Mouse (Mus musculus) lung, embryonic 16.5 days (tissue): ENCODE measurements around the gene Lsm4. TPM values are rescaled to one million over a fixed set of nuclear protein-coding genes. Genes with fewer than 3 reads are reported as not detected.

Experiments
- ATAC-seq: fragments of 200-750 bp; cut with Nextera tagmentation; 2 replicates; pipeline ENCODE4 v1.8.0; 2017; ENCODE audit warnings: low read depth, mild to moderate bottlenecking, moderate library complexity
- H3K27ac ChIP-seq: fragments of 300-500 bp; sonication (generic); 2 replicates; pipeline ENCODE4 v1.5.1; 2014; ENCODE audit warnings: mild to moderate bottlenecking, control low read depth, low read length
- H3K27me3 ChIP-seq: fragments of 300-500 bp; sonication (generic); 2 replicates; pipeline ENCODE4 v1.6.1; 2014; ENCODE audit warnings: low read depth, low read length, mixed read lengths; ENCODE audit not compliant: control insufficient read depth, insufficient read depth
- H3K36me3 ChIP-seq: fragments of 300-500 bp; sonication (generic); 2 replicates; pipeline ENCODE4 v1.6.1; 2014; ENCODE audit warnings: low read length; ENCODE audit not compliant: control insufficient read depth, insufficient read depth
- H3K4me1 ChIP-seq: fragments of 300-500 bp; sonication (generic); replicated peaks from 2 replicates; pipeline ENCODE4 v1.6.1; 2014; ENCODE audit warnings: low read length, mixed read lengths; ENCODE audit not compliant: control insufficient read depth, insufficient read depth
- H3K4me2 ChIP-seq: fragments of 300-500 bp; sonication (generic); 2 replicates; pipeline ENCODE4 v1.6.1; 2014; ENCODE audit warnings: low read depth, low read length, control low read depth
- H3K4me3 ChIP-seq: fragments of 300-500 bp; sonication (generic); 2 replicates; pipeline ENCODE4 v1.5.1; 2014; ENCODE audit warnings: mild to moderate bottlenecking, low read length, control low read depth
- H3K9ac ChIP-seq: fragments of 300-500 bp; sonication (generic); 2 replicates; pipeline ENCODE4 v1.6.1; 2014; ENCODE audit warnings: low read length, control low read depth
- H3K9me3 ChIP-seq: fragments of 300-500 bp; sonication (generic); 2 replicates; pipeline ENCODE4 v1.6.1; 2016; ENCODE audit warnings: low read length; ENCODE audit not compliant: control insufficient read depth
- WGBS: fragments of 180-500 bp; shearing (Covaris S2); extraction: QIAGEN DNeasy Blood & Tissue Kit; methylation state at CpG from one replicate; pipeline ENCODE4 v1.1.7; 2014; 5-methylcytosine and 5-hydroxymethylcytosine counted together
- polyA plus RNA-seq: library from polyadenylated mRNA; unstranded; fragments of >200 nt; fragmentation: Nextera tagmentation; extraction: Ambion mirVana; gene quantifications from 2 replicates; pipeline ENCODE4 v1.2.1, GENCODE M21; 2015

The Lsm4 gene
- polyA plus RNA-seq: 197 and 214 TPM in 2 replicates

GRCm38 (mm10) chr8:70673079-70673856 is at the start of gene Lsm4:
Gene Lsm4 (plus strand): TSS chr8:70673248.
- H3K27me3 ChIP-seq: no peaks in the 10 kb centered on the region
- H3K9ac ChIP-seq: peak within 1 kb of the TSS; percentile 80
- peak; percentile 97 for ATAC-seq
- peak within 1 kb of the TSS; percentile 82 for H3K4me2 ChIP-seq
- peaks cover 13% of the 10 kb centered on the region for H3K4me1 ChIP-seq
- no peaks in the 10 kb centered on the region; the same call in none of the 2 replicates for H3K36me3 ChIP-seq
- H3K27ac ChIP-seq: peak within 1 kb of the TSS; percentile 98
- H3K9me3 ChIP-seq: no peaks in the 10 kb centered on the region
- WGBS: under 1% methylated on average over 60 of the region's 60 CpGs
- peak within 1 kb of the TSS; percentile 80 for H3K4me3 ChIP-seq

- Histone ChIP-seq H3K9me3 (no peaks in the 10 kb centered on the region), H3K9ac (peak overlapping the region; percentile 24; the same call in 1 of the 2 replicates), H3K4me1 (peaks cover 5% of the 10 kb centered on the region; the same call in 1 of the 2 replicates), H3K4me2 (no peak overlapping the region), H3K36me3 (no peaks in the 10 kb centered on the region), H3K4me3 (no peak overlapping the region), H3K27me3 (peaks cover 9% of the 10 kb centered on the region; the same call in 1 of the 2 replicates), H3K27ac (no peak overlapping the region)
- WGBS: 13% methylated on average over 5 of the region's 5 CpGs
- ATAC-seq: no peak
Observed at GRCm38 (mm10) chr8:70625104-70625503, 47.9 kb upstream of the Lsm4 start.

- no peak for ATAC-seq
- 84% methylated on average over 5 of the region's 5 CpGs for WGBS
- H3K27ac ChIP-seq: no peak overlapping the region
Observed at GRCm38 (mm10) chr8:70627041-70627440, 46.0 kb upstream of the Lsm4 start.

GRCm38 (mm10) chr8:70628986-70629490 is 44.0 kb upstream of the Lsm4 start:
- WGBS: 51% methylated on average over 7 of the region's 7 CpGs
- Histone ChIP-seq H3K4me1 (peaks cover 21% of the 10 kb centered on the region), H3K9ac (peak overlapping the region; percentile 32; the same call in 1 of the 2 replicates), H3K4me3 (peak overlapping the region; percentile 44), H3K27ac (no peak overlapping the region), H3K9me3 (no peaks in the 10 kb centered on the region), H3K36me3 (no peaks in the 10 kb centered on the region), H3K27me3 (no peaks in the 10 kb centered on the region), H3K4me2 (peak overlapping the region; percentile 63)
- ATAC-seq: no peak

More at GRCm38 (mm10) chr8:70627041-70627440, 46.0 kb upstream of the Lsm4 start:
- Histone ChIP-seq H3K9me3 (no peaks in the 10 kb centered on the region), H3K9ac (no peak overlapping the region), H3K27me3 (peaks cover 6% of the 10 kb centered on the region; the same call in 1 of the 2 replicates), H3K4me1 (peaks cover 19% of the 10 kb centered on the region), H3K4me3 (no peak overlapping the region), H3K36me3 (no peaks in the 10 kb centered on the region), H3K4me2 (no peak overlapping the region)

- peak overlapping the region; percentile 60 for H3K9ac ChIP-seq
- no peaks in the 10 kb centered on the region for H3K36me3 ChIP-seq
- no peaks in the 10 kb centered on the region for H3K9me3 ChIP-seq
- ATAC-seq: peak; percentile 91
- H3K27ac ChIP-seq: no peak overlapping the region
- peak overlapping the region; percentile 44 for H3K4me3 ChIP-seq
- peaks cover 26% of the 10 kb centered on the region for H3K4me1 ChIP-seq
- H3K4me2 ChIP-seq: peak overlapping the region; percentile 63
- 2% methylated on average over 59 of the region's 60 CpGs for WGBS
- H3K27me3 ChIP-seq: no peaks in the 10 kb centered on the region
Observed at GRCm38 (mm10) chr8:70629574-70630531, 43.2 kb upstream of the Lsm4 start.

DNA sequence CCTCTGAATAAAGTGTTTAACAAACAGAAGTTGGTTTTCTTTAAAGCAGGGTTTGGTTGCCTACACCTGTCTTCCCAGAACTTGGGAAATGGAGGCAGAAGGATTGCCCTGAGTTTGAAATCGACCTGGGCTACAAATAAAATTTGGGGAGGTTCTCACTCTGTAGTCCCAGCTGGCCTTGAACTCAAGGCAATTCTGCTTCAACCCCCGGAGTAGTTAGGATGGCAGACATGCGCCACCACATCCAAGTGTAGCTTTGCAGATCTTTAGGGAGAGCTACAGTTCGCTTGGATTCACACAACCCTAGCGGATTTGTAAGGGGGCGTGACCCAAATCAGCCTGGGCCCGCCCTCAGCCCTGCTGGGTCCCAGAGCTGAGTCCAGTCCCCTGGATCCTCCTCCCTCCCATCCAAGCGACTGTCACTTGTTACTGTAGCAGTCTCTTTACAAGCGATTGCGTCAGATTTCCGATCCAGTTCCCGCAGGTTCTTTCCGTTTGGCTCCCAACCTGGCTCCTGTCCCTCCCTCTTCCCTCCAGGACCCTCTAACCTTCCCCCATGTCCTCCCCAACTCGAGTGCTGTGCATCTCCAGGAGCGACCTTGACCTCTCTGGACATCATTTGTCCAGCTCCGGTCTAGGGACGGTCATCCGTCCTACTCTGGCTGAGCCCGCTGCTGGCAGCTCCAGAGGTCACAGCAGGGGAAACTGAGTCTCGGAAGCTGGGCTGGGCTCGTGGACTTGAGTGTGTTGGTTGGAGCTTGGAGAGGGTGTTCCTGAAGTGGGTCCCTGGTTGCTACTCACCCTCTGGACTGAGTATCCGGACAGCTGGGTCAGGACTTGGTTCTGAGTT is 42.3 kb upstream of the Lsm4 start:
- Histone ChIP-seq H3K27ac (no peak overlapping the region), H3K9ac (no peak overlapping the region; the same call in 1 of the 2 replicates), H3K4me3 (no peak overlapping the region; the same call in 1 of the 2 replicates), H3K9me3 (no peaks in the 10 kb centered on the region), H3K36me3 (no peaks in the 10 kb centered on the region), H3K27me3 (no peaks in the 10 kb centered on the region), H3K4me1 (peaks cover 23% of the 10 kb centered on the region), H3K4me2 (peak overlapping the region; percentile 63)
- ATAC-seq: peak; percentile 48
- 13% methylated on average over 22 of the region's 22 CpGs for WGBS

GRCm38 (mm10) chr8:70631436-70631835 is 41.6 kb upstream of the Lsm4 start:
- no peak for ATAC-seq
- no peaks in the 10 kb centered on the region for H3K36me3 ChIP-seq
- no peaks in the 10 kb centered on the region for H3K27me3 ChIP-seq
- H3K9ac ChIP-seq: peak overlapping the region; percentile 2; the same call in 1 of the 2 replicates
- no peak overlapping the region for H3K27ac ChIP-seq
- H3K9me3 ChIP-seq: no peaks in the 10 kb centered on the region
- H3K4me2 ChIP-seq: peak overlapping the region; percentile 20
- WGBS: 14% methylated on average over 24 of the region's 24 CpGs
- H3K4me3 ChIP-seq: no peak overlapping the region
- H3K4me1 ChIP-seq: peaks cover 23% of the 10 kb centered on the region

- H3K27ac ChIP-seq: no peak within 1 kb of the TSS
- 75% methylated on average over 6 of the region's 6 CpGs for WGBS
- H3K4me2 ChIP-seq: peak within 1 kb of the TSS; percentile 20
- peaks cover 23% of the 10 kb centered on the region for H3K4me1 ChIP-seq
- H3K36me3 ChIP-seq: no peaks in the 10 kb centered on the region
- peak within 1 kb of the TSS; percentile 2; the same call in 1 of the 2 replicates for H3K9ac ChIP-seq
- H3K27me3 ChIP-seq: no peaks in the 10 kb centered on the region
- no peaks in the 10 kb centered on the region for H3K9me3 ChIP-seq
- no peak for ATAC-seq
- H3K4me3 ChIP-seq: no peak within 1 kb of the TSS
Observed at GRCm38 (mm10) chr8:70632346-70632892, 40.6 kb upstream of the Lsm4 start, which contains the start of gene Gdf15. Gene Gdf15 (minus strand): TSS chr8:70632456.
